Mouse (Mus musculus) heart, postnatal 0 days (tissue): Measurements from ENCODE around the gene Rere.

Experiments used
- CTCF ChIP-seq: IDR thresholded peaks from 2 replicates; pipeline ENCODE4 v1.5.1; 2016; ENCODE audit warnings: antibody characterized with exemption, control low read depth, low read depth
- EP300 ChIP-seq: IDR thresholded peaks from 2 replicates; pipeline ENCODE4 v1.6.1; 2016; ENCODE audit warnings: antibody characterized with exemption, low read depth

DNA sequence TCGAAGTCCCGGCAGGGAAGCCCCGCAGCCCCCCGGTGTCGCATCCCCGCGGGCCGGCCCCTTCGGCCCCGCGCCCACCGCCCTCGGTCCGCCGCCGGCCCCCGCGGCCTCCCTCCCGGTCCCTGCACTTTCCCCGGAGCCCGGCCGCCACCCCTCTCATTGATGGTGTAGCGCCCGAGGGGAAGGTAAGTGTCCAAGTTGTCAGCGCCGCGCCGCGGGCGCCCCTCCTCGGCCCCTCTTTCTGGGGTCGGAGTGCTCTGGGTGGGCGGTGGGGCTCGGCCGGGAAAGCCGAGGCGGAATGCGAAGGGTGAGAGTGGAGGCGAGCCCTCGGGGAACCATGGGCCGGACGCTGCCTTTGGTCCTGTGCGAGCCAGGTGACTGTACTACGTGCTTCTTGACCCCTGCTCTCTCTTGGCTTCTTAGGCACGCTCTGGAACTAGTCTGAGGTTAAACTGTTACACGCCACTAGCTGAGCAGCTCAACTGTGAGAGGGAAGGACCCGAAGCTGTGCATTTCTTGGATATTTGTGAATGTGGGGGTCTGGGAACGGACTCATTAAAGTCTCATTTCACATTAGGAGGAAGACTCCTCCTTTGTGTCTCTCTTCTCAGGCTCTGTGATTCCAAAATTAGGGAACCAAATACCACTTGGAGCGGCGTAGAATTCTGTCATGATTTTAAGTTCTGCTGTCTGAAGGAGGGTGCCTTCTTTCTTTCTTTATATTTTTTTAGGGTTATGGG lies 615 bp downstream of the Rere start:
- TF ChIP-seq CTCF (no peak), EP300 (no peak)
